In the genomic region with DNA sequence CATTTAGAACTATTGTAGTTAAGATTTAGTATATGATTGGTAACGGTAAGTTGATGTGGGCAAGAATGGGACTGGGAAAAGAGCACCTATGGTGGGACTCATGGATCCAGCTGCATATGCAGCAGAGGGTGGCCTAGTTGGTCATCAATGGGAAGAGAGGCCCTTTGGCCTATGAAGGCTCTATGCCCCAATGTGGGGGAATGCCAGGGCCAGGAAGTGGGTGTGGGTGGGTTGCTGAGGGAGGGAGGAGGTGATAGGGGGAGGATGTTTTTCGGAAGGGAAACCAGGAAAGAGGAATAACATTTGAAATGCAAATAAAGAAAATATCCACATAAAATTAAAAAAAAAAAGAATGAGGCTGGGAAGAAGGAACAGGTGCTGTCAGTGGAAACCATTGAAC, we compare ENCODE assay signal across 35 mouse cellular contexts. TPM values are rescaled to one million over a fixed set of nuclear protein-coding genes. Genes with fewer than 3 reads are reported as not detected.
"Had no signal": no experiment of that assay in that cellular context is flagged by ENCODE, and none has a peak within 500 bp of the region (broad histone marks: within the 10 kb centered on the region; RNA-seq: fewer than 3 reads in every experiment).

No protein-coding gene starts in this region.

- H3K4me1 ChIP-seq: heart, embryonic 10.5 days; heart, embryonic 13.5 days; heart, embryonic 15.5 days; hindbrain, embryonic 10.5 days; hindbrain, embryonic 12.5 days; hindbrain, embryonic 13.5 days; hindbrain, embryonic 15.5 days; intestine, embryonic 15.5 days; kidney, embryonic 15.5 days had no signal

- H3K4me3 ChIP-seq: heart, embryonic 10.5 days; heart, embryonic 13.5 days; heart, embryonic 15.5 days; hindbrain, embryonic 10.5 days; hindbrain, embryonic 12.5 days; hindbrain, embryonic 13.5 days; hindbrain, embryonic 15.5 days; intestine, embryonic 15.5 days; kidney, embryonic 15.5 days; layer of hippocampus, adult 2 months had no signal

- H3K9ac ChIP-seq: heart, embryonic 13.5 days; heart, embryonic 15.5 days; hindbrain, embryonic 12.5 days; hindbrain, embryonic 13.5 days; hindbrain, embryonic 14.5 days; hindbrain, embryonic 15.5 days; intestine, embryonic 15.5 days; kidney, embryonic 15.5 days had no signal

- ATAC-seq: hindbrain, embryonic 16.5 days; hindbrain, postnatal 0 days; inflammation-experienced regulatory T-cells, adult 6 months; intestine, embryonic 15.5 days; intestine, embryonic 16.5 days; intestine, postnatal 0 days had no signal

- H3K4me2 ChIP-seq: heart, embryonic 11.5 days; heart, embryonic 13.5 days; heart, embryonic 15.5 days; hindbrain, embryonic 12.5 days; hindbrain, embryonic 13.5 days; hindbrain, embryonic 14.5 days; hindbrain, embryonic 15.5 days; intestine, embryonic 15.5 days; kidney, embryonic 15.5 days had no signal

- H3K36me3 ChIP-seq: heart, embryonic 10.5 days; heart, embryonic 13.5 days; heart, embryonic 15.5 days; hindbrain, embryonic 10.5 days; hindbrain, embryonic 12.5 days; hindbrain, embryonic 13.5 days; hindbrain, embryonic 15.5 days; intestine, embryonic 15.5 days; kidney, embryonic 15.5 days had no signal

- H3K27me3 ChIP-seq: heart, embryonic 13.5 days; heart, embryonic 15.5 days; hindbrain, embryonic 12.5 days; hindbrain, embryonic 13.5 days; hindbrain, embryonic 15.5 days; intestine, embryonic 15.5 days; kidney, embryonic 15.5 days had no signal

- DNase-seq: heart, postnatal 10 days; heart, postnatal 14 days; heart, postnatal 36 days; heart, postnatal 4 days; kidney, adult 11 months; kidney, adult 18-20 months; kidney, adult 2 months; kidney, adult 8-10 months; kidney, adult 9 months; kidney, postnatal 10 days; kidney, postnatal 14 days; kidney, postnatal 25 days; kidney, postnatal 36 days; kidney, postnatal 4 days; layer of hippocampus, adult 9-11 months; layer of hippocampus, postnatal 36 days had no signal

- H3K27ac ChIP-seq: heart, embryonic 10.5 days; heart, embryonic 13.5 days; heart, embryonic 15.5 days; hindbrain, embryonic 10.5 days; hindbrain, embryonic 12.5 days; hindbrain, embryonic 13.5 days; hindbrain, embryonic 14.5 days; hindbrain, embryonic 15.5 days; hindbrain, postnatal 0 days; intestine, embryonic 15.5 days; kidney, embryonic 15.5 days; kidney, postnatal 0 days; layer of hippocampus, adult 2 months had no signal

- H3K9me3 ChIP-seq: heart, embryonic 10.5 days; heart, embryonic 13.5 days; heart, embryonic 15.5 days; hindbrain, embryonic 10.5 days; hindbrain, embryonic 12.5 days; hindbrain, embryonic 13.5 days; hindbrain, embryonic 15.5 days; intestine, embryonic 15.5 days; kidney, embryonic 15.5 days had no signal

RNA-seq across cellular contexts. Expression of a gene that starts 19.6 kb away (rescaled TPM):
- total RNA-seq: hematopoietic stem cell, adult 5-6 weeks had no signal
